Mouse (Mus musculus): ENCODE measurements around the gene Mogat2.

- no peak for TF ChIP-seq CTCF (IDR thresholded peaks at IDR 0.05; ENCODE audit: extremely low read depth, insufficient read depth, low read length)
- TF ChIP-seq POLR2A (IDR thresholded peaks at IDR 0.05; ENCODE audit: extremely low read depth, insufficient read depth, low read length) = no peak
Measured at GRCm38 (mm10) chr7:99276679-99277078, 38.3 kb upstream of the Mogat2 start.

Data from cortical plate, adult 2 months (tissue).